Mouse (Mus musculus) forebrain, embryonic 16.5 days (tissue): ENCODE results near the gene 1700025G04Rik. TPM values are rescaled to one million over a fixed set of nuclear protein-coding genes. Genes with fewer than 3 reads are reported as not detected.

Source experiments
- ATAC-seq: fragments of 200-750 bp; cut with Nextera tagmentation; 2 replicates; pipeline ENCODE4 v1.8.0; 2017; ENCODE audit warnings: mild to moderate bottlenecking, moderate library complexity
- H3K27ac ChIP-seq: fragments of 300-500 bp; sonication (generic); 2 replicates; pipeline ENCODE4 v1.5.1; 2014; ENCODE audit warnings: low read length, control low read depth
- H3K27me3 ChIP-seq: fragments of 300-500 bp; sonication (generic); replicated peaks from 2 replicates; pipeline ENCODE4 v1.6.1; 2014; ENCODE audit warnings: low read length; ENCODE audit not compliant: control insufficient read depth, insufficient read depth
- H3K36me3 ChIP-seq: fragments of 300-500 bp; sonication (generic); 2 replicates; pipeline ENCODE4 v1.6.1; 2014; ENCODE audit not compliant: control insufficient read depth, insufficient read depth
- H3K4me1 ChIP-seq: fragments of 300-500 bp; sonication (generic); replicated peaks from 2 replicates; pipeline ENCODE4 v1.6.1; 2014; ENCODE audit warnings: low read length; ENCODE audit not compliant: control insufficient read depth, insufficient read depth
- H3K4me2 ChIP-seq: fragments of 300-500 bp; sonication (generic); 2 replicates; pipeline ENCODE4 v1.6.1; 2014; ENCODE audit warnings: mild to moderate bottlenecking, low read length, control low read depth
- H3K4me3 ChIP-seq: fragments of 300-500 bp; sonication (generic); replicated peaks from 2 replicates; pipeline ENCODE4 v1.5.1; 2014; ENCODE audit warnings: mild to moderate bottlenecking, low read length, control low read depth
- H3K9ac ChIP-seq: fragments of 300-500 bp; sonication (generic); replicated peaks from 2 replicates; pipeline ENCODE4 v1.6.1; 2014; ENCODE audit warnings: low read depth, low read length, control low read depth
- H3K9me3 ChIP-seq: fragments of 300-500 bp; sonication (generic); 2 replicates; pipeline ENCODE4 v1.6.1; 2016; ENCODE audit warnings: low read length; ENCODE audit not compliant: control insufficient read depth
- WGBS: fragments of 180-500 bp; shearing (Covaris S2); extraction: QIAGEN DNeasy Blood & Tissue Kit; methylation state at CpG from one replicate; pipeline ENCODE4 v1.1.7; 2014; 5-methylcytosine and 5-hydroxymethylcytosine counted together
- polyA plus RNA-seq: library from polyadenylated mRNA; unstranded; fragments of >200 nt; fragmentation: Nextera tagmentation; extraction: Ambion mirVana; gene quantifications from 2 replicates; pipeline ENCODE4 v1.2.1, GENCODE M21; 2015

The 1700025G04Rik gene
- polyA plus RNA-seq, 1 experiment from 2014 or later: 31.2 TPM

DNA sequence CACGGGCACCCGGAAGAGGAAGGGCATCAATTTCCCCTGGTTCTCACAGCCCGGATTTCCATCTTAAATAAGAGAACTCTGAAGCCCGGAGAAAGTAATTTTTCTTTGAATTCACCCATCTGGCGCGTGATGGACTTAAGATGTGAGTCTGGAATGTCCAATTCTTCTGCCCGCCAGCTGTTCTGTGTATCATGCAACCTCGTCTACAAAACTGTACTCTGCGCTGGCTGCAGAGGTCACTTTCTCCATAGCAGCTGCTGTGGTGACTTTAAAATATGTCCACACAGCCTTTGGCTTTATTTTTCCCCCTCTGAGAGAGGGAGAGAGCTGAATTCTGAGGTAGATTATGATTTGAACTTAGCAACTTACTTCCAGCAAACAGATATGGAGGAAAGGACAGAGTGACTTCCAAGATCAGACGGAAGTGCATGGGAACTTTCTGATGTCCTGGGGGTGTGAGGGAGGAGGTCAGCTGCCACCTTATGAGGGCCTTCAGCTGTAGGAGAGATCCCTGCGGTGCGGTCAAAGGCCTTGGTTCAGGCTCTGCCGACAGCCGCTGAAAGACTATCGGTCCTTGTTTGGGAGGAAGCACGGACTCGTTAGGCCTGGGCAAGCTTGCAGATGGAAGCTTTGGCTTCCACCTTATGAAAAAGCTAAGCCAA lies 226.7 kb downstream of the 1700025G04Rik start:
- H3K36me3 ChIP-seq: no peaks in the 10 kb centered on the region
- no peaks in the 10 kb centered on the region for H3K4me1 ChIP-seq
- no peaks in the 10 kb centered on the region for H3K9me3 ChIP-seq
- H3K27me3 ChIP-seq: no peaks in the 10 kb centered on the region
- no peak overlapping the region for H3K9ac ChIP-seq
- H3K4me2 ChIP-seq: no peak overlapping the region
- WGBS: 88% methylated on average over 17 of the region's 17 CpGs
- H3K27ac ChIP-seq: no peak overlapping the region
- H3K4me3 ChIP-seq: no peak overlapping the region
- ATAC-seq: no peak

DNA sequence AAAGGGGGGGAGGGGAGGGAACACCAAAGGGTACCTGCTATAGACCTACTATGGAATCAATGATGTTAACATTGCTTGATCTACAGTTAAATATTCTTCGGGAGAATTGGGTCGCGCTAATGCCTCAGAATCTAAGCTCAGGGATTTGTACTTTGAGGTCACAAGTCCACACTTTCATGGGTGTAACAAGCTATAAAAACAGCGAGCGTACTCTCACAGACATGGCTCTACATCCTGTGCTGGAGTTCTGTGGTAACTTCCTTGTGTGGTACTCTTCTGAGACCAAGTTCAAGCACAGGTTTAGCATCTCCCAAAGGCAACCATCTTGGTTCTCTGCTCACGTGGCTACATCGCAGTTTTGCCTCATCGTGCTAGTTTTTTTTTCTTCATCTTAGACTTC lies 227.8 kb downstream of the 1700025G04Rik start:
- Histone ChIP-seq H3K9ac (no peak overlapping the region), H3K27ac (no peak overlapping the region), H3K9me3 (no peaks in the 10 kb centered on the region), H3K27me3 (no peaks in the 10 kb centered on the region), H3K4me3 (no peak overlapping the region), H3K36me3 (no peaks in the 10 kb centered on the region), H3K4me1 (no peaks in the 10 kb centered on the region), H3K4me2 (no peak overlapping the region)
- WGBS: 89% methylated on average over 8 of the region's 8 CpGs
- ATAC-seq: no peak

DNA sequence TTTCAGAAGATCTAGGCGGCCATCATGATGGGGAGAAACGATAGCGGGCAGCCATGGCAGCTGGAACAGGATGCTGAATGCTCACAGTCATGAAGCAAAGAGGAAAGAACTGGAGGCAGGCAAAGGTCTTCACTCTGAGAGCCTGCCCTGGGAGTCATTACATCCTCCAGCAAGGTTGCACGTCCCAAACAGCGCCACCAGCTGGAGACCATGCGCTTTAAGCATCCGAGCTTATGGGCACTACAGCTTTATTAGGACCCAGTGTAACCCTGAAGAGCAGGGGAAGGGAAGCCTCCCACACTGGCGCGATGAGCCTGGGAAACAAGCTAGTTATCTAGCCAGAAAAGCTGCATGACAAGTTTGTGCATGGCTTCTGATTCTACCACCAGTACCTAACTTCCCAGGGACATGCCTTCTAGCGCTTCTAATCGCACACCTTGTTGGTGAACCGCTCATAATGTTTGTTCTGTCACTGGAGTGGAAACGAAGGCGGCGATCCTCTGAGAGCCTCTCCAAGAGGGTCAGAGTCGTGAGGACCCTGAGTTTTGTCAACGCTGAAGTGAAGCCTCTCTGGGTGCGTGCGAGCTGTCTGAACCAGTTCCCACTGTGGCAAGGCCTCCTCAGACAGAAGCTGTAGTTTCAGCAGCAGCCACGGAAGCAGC lies 228.5 kb downstream of the 1700025G04Rik start:
- ATAC-seq: no peak
- Histone ChIP-seq H3K9me3 (no peaks in the 10 kb centered on the region), H3K27me3 (no peaks in the 10 kb centered on the region)

DNA sequence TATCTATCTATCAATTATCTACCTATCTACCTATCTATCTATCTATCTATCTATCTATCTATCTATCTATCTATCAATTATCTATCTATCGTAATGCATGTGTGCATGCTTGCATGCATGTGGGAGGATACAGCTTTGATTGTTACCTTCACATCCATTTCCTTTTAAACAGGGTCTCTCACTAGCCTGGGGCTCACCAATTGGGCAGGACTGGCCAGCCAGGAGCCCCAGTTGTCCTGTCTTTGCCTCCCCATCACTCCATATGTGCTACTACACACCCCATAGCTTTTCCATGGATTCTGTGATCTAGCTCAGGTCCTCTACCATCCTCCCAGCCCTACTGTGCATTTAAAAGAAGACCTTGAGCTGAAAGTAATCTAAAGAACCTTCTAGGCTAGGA lies 231.5 kb downstream of the 1700025G04Rik start:
- H3K27ac ChIP-seq: no peak overlapping the region
- no peaks in the 10 kb centered on the region for H3K27me3 ChIP-seq
- no peaks in the 10 kb centered on the region for H3K36me3 ChIP-seq
- H3K9me3 ChIP-seq: no peaks in the 10 kb centered on the region
- no peaks in the 10 kb centered on the region for H3K4me1 ChIP-seq
- no peak overlapping the region for H3K4me2 ChIP-seq
- no peak overlapping the region for H3K9ac ChIP-seq
- no peak overlapping the region for H3K4me3 ChIP-seq
- no peak for ATAC-seq
- 92% methylated on average over 1 of the region's 1 CpGs for WGBS

More for the DNA sequence above, 228.5 kb downstream of the 1700025G04Rik start:
- Histone ChIP-seq H3K4me1 (no peaks in the 10 kb centered on the region), H3K27ac (no peak overlapping the region), H3K4me3 (no peak overlapping the region), H3K4me2 (no peak overlapping the region), H3K9ac (no peak overlapping the region), H3K36me3 (no peaks in the 10 kb centered on the region)
- WGBS: 68% methylated on average over 20 of the region's 20 CpGs

DNA sequence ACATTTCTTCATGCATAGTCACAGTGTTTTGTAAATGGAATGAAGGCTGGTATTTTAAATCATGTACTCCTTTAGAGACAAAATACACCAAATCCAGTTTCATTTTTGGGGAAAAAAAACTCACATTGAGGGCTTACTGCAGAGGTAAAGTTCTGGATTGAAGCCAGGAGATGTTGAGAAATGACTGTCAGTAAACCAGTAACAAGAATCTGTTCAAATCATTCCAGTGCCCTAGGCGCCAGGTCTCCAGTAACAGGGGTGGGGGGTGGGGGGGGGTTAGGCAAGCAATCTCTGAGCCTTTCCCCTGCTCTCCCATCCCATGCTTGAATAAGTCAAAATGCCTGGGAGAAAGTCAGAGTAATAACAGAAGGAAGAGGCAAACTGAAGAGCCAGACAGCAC lies 234.4 kb downstream of the 1700025G04Rik start:
- H3K4me1 ChIP-seq: no peaks in the 10 kb centered on the region
- WGBS: 52% methylated on average over 1 of the region's 1 CpGs
- no peaks in the 10 kb centered on the region for H3K36me3 ChIP-seq
- no peaks in the 10 kb centered on the region for H3K27me3 ChIP-seq
- no peak overlapping the region for H3K4me3 ChIP-seq
- H3K4me2 ChIP-seq: no peak overlapping the region
- H3K9ac ChIP-seq: no peak overlapping the region
- H3K27ac ChIP-seq: no peak overlapping the region
- no peaks in the 10 kb centered on the region for H3K9me3 ChIP-seq
- ATAC-seq: no peak

DNA sequence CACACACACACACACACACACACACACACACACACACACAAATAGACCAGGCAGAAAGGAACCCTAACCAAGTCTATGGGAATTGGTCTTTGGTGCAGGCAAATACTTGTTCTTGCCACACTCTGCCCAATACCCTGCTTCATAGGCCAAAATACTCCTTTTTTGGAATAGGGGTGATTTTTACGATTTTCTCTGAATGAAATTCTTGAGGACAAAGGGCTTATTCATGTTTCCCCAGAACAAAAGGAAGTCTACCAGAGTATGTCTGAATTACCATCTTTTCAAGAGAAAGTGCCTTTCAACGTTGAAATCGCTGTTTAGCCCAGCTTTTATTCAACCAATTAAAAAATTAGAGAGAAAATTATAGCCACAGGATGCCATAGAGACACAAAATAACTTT lies 237.9 kb downstream of the 1700025G04Rik start:
- H3K27me3 ChIP-seq: no peaks in the 10 kb centered on the region
- H3K4me2 ChIP-seq: no peak overlapping the region
- H3K9me3 ChIP-seq: no peaks in the 10 kb centered on the region
- H3K36me3 ChIP-seq: no peaks in the 10 kb centered on the region
- 8% methylated on average over 3 of the region's 3 CpGs for WGBS
- no peak for ATAC-seq
- no peak overlapping the region for H3K4me3 ChIP-seq
- H3K9ac ChIP-seq: no peak overlapping the region
- H3K4me1 ChIP-seq: no peaks in the 10 kb centered on the region
- no peak overlapping the region for H3K27ac ChIP-seq

DNA sequence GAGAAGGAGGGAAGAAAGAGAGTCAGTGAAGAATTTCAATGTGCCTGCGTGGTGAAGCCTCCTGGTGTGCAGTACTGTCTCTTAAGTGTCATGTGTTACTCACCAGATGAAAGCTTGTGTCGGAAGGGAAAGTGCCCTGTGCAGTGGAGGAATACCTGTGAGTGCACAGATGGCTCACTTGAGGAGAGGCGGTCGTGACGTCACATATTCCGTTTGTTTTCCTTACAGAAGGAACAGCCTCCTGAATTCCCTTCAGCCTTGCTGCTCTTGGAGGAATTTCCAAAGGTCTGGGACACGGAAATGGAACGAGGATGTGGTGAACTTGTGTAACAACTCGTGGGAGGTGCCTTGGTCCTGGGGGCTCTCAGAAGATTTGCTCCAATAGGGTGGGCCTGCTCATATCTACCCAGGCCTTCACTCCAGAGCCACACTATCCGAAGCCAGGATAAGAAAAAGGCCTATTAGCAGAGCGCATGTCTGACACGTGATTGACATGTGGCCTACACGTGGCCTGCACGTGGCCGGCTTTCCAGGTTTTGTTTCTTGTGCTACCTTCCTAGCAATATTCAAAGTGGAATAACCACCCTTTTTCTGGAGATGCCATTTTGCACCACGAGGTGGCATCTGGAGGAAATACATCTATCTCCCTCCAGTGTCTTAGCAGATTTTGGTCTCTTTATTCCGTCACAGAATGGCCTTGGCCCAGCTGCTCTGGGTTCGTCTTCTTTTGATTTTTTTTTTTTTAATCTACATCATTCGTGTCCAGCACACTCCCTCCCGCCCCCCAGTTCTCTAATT lies 238.7 kb downstream of the 1700025G04Rik start:
- H3K36me3 ChIP-seq: no peaks in the 10 kb centered on the region
- no peaks in the 10 kb centered on the region for H3K9me3 ChIP-seq
- H3K9ac ChIP-seq: no peak overlapping the region
- 74% methylated on average over 20 of the region's 20 CpGs for WGBS
- no peaks in the 10 kb centered on the region for H3K4me1 ChIP-seq
- ATAC-seq: no peak
- no peak overlapping the region for H3K27ac ChIP-seq
- no peak overlapping the region for H3K4me3 ChIP-seq
- no peaks in the 10 kb centered on the region for H3K27me3 ChIP-seq
- no peak overlapping the region for H3K4me2 ChIP-seq

DNA sequence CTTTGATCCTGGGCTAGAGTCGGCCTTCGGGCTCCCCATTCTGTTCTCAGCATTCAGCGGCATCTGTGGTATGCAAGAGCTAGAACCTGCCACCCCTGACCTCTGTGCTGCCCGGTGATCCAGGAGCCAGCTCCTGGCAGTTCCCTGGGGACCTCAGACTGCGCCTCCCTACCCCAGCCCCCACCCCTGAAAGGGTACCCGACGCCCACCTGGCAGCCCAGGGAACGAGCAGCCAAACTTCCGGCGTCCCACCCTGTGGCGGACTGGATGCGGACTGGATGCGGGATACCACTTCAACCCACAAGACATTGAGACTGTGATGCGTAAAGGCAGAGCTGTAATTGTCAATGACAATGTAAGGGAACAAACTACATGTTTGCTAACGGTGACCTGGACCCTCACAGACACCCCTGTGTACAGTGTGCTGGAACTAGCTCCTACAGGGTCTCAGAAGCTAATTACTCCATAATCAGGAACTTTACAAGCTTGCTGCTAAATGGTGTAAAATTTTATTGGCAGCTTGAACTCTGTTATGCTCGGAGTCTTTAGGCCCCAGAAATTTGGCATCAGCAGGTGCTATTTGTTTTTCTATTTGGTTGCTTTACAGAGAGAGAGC lies 239.8 kb downstream of the 1700025G04Rik start:
- H3K36me3 ChIP-seq: no peaks in the 10 kb centered on the region
- H3K9ac ChIP-seq: no peak overlapping the region
- no peak overlapping the region for H3K4me2 ChIP-seq
- no peak overlapping the region for H3K4me3 ChIP-seq
- no peaks in the 10 kb centered on the region for H3K4me1 ChIP-seq
- H3K27me3 ChIP-seq: no peaks in the 10 kb centered on the region
- WGBS: 87% methylated on average over 16 of the region's 16 CpGs
- H3K27ac ChIP-seq: no peak overlapping the region
- ATAC-seq: no peak
- H3K9me3 ChIP-seq: no peaks in the 10 kb centered on the region

DNA sequence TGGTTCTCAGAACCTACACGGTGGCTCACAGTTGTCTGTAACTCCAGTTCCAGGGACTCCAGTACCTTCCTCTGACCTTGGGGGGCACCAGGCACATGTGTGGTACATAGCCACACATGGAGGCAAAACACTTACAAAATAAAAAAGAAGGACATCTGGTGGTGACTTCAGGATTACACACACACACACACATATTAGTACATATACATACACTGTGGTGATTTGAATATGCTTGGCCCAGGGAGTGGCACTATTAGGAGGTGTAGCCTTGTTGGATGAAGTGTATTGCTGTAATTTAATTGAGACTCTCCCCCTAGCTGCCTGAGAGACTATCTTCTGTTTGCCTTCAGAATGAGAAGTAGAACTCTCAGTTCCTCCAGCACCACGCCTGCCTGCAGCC lies 241.6 kb downstream of the 1700025G04Rik start:
- Histone ChIP-seq H3K27ac (no peak overlapping the region), H3K4me2 (no peak overlapping the region), H3K9ac (no peak overlapping the region), H3K36me3 (no peaks in the 10 kb centered on the region), H3K4me1 (no peaks in the 10 kb centered on the region), H3K27me3 (no peaks in the 10 kb centered on the region), H3K4me3 (no peak overlapping the region), H3K9me3 (no peaks in the 10 kb centered on the region)
- no peak for ATAC-seq
- WGBS: 95% methylated on average over 2 of the region's 2 CpGs
